Mouse (Mus musculus): ENCODE data around the gene Pknox2. TPM values are rescaled to one million over a fixed set of nuclear protein-coding genes. Genes with fewer than 3 reads are reported as not detected.
A peak's percentile ranks its signal among the peaks of the same experiment; 100 is the strongest.

The Pknox2 gene
- polyA plus RNA-seq, 1 experiment, result 32.2 TPM

- no peak for DNase-seq
- Histone ChIP-seq H3K4me3 (replicated peaks; ENCODE audit: extremely low read depth, low read depth, low read length) (no peak overlapping the region), H3K4me1 (ENCODE audit: control insufficient read depth, insufficient read depth, low read length) (no peaks in the 10 kb centered on the region; the same call in 1 of the 2 replicates)
- no peak for TF ChIP-seq CTCF (IDR thresholded peaks at IDR 0.05; ENCODE audit: insufficient read depth, low read length)
- no peak for TF ChIP-seq POLR2A (IDR thresholded peaks at IDR 0.05; ENCODE audit: borderline replicate concordance, extremely low read depth, low read depth, low read length)
- 72% methylated on average over 7 of the region's 7 CpGs for WGBS
These were observed 31.4 kb downstream of the Pknox2 start for GRCm38 (mm10) chr9:37115820-37116219.

- no peak for TF ChIP-seq POLR2A (IDR thresholded peaks at IDR 0.05; ENCODE audit: borderline replicate concordance, extremely low read depth, low read depth, low read length)
- 0 out of 2 replicates have a peak, but pooled peaks have one; percentile 20 for TF ChIP-seq CTCF (IDR thresholded peaks at IDR 0.05; ENCODE audit: insufficient read depth, low read length)
- WGBS, result 57% methylated on average over 9 of the region's 9 CpGs
- Histone ChIP-seq H3K4me3 (replicated peaks; ENCODE audit: extremely low read depth, low read depth, low read length) (no peak overlapping the region), H3K4me1 (ENCODE audit: control insufficient read depth, insufficient read depth, low read length) (no peaks in the 10 kb centered on the region; the same call in 1 of the 2 replicates)
- no peak for DNase-seq
These were observed 32.6 kb downstream of the Pknox2 start for GRCm38 (mm10) chr9:37114286-37115267.

- 35% methylated on average over 2 of the region's 2 CpGs for WGBS
- TF ChIP-seq POLR2A (IDR thresholded peaks at IDR 0.05; ENCODE audit: borderline replicate concordance, extremely low read depth, low read depth, low read length) (no peak), CTCF (IDR thresholded peaks at IDR 0.05; ENCODE audit: insufficient read depth, low read length) (no peak)
- Histone ChIP-seq H3K4me3 (replicated peaks; ENCODE audit: extremely low read depth, low read depth, low read length) (no peak overlapping the region), H3K4me1 (ENCODE audit: control insufficient read depth, insufficient read depth, low read length) (peaks cover 7% of the 10 kb centered on the region)
- no peak for DNase-seq
These were observed 39.7 kb downstream of the Pknox2 start for GRCm38 (mm10) chr9:37107546-37107945.

GRCm38 (mm10) chr9:37106808-37107207 is 40.4 kb downstream of the Pknox2 start:
- Histone ChIP-seq H3K4me1 (ENCODE audit: control insufficient read depth, insufficient read depth, low read length) (peaks cover 10% of the 10 kb centered on the region), H3K4me3 (replicated peaks; ENCODE audit: extremely low read depth, low read depth, low read length) (no peak overlapping the region)
- DNase-seq, result no peak
- TF ChIP-seq POLR2A (IDR thresholded peaks at IDR 0.05; ENCODE audit: borderline replicate concordance, extremely low read depth, low read depth, low read length), result no peak
- no peak for TF ChIP-seq CTCF (IDR thresholded peaks at IDR 0.05; ENCODE audit: insufficient read depth, low read length)
- 46% methylated on average over 3 of the region's 3 CpGs for WGBS

- Histone ChIP-seq H3K4me3 (replicated peaks; ENCODE audit: extremely low read depth, low read depth, low read length) (no peak overlapping the region), H3K4me1 (ENCODE audit: control insufficient read depth, insufficient read depth, low read length) (peaks cover 24% of the 10 kb centered on the region)
- 81% methylated on average over 3 of the region's 3 CpGs for WGBS
- TF ChIP-seq POLR2A (IDR thresholded peaks at IDR 0.05; ENCODE audit: borderline replicate concordance, extremely low read depth, low read depth, low read length), result no peak
- TF ChIP-seq CTCF (IDR thresholded peaks at IDR 0.05; ENCODE audit: insufficient read depth, low read length), result no peak
- DNase-seq, result no peak
These were observed 43.0 kb downstream of the Pknox2 start for GRCm38 (mm10) chr9:37104249-37104648.

- 69% methylated on average over 5 of the region's 5 CpGs for WGBS
- DNase-seq, result no peak
These were observed 43.4 kb downstream of the Pknox2 start for GRCm38 (mm10) chr9:37103778-37104177.

GRCm38 (mm10) chr9:37101059-37101940 is 45.9 kb downstream of the Pknox2 start:
- no peak overlapping the region for H3K4me3 ChIP-seq (replicated peaks; ENCODE audit: extremely low read depth, low read depth, low read length)
- peaks cover 17% of the 10 kb centered on the region for H3K4me1 ChIP-seq (ENCODE audit: control insufficient read depth, insufficient read depth, low read length)
- no peak for DNase-seq
- TF ChIP-seq POLR2A (IDR thresholded peaks at IDR 0.05; ENCODE audit: borderline replicate concordance, extremely low read depth, low read depth, low read length), result no peak
- no peak for TF ChIP-seq CTCF (IDR thresholded peaks at IDR 0.05; ENCODE audit: insufficient read depth, low read length)
- 45% methylated on average over 11 of the region's 11 CpGs for WGBS

More at GRCm38 (mm10) chr9:37103778-37104177, 43.4 kb downstream of the Pknox2 start:
- Histone ChIP-seq H3K4me3 (replicated peaks; ENCODE audit: extremely low read depth, low read depth, low read length) (no peak overlapping the region), H3K4me1 (ENCODE audit: control insufficient read depth, insufficient read depth, low read length) (peaks cover 24% of the 10 kb centered on the region)
- no peak for TF ChIP-seq CTCF (IDR thresholded peaks at IDR 0.05; ENCODE audit: insufficient read depth, low read length)
- TF ChIP-seq POLR2A (IDR thresholded peaks at IDR 0.05; ENCODE audit: borderline replicate concordance, extremely low read depth, low read depth, low read length), result no peak

GRCm38 (mm10) chr9:37099595-37099994 is 47.6 kb downstream of the Pknox2 start:
- Histone ChIP-seq H3K4me1 (ENCODE audit: control insufficient read depth, insufficient read depth, low read length) (peaks cover 17% of the 10 kb centered on the region), H3K4me3 (replicated peaks; ENCODE audit: extremely low read depth, low read depth, low read length) (no peak overlapping the region)
- WGBS, result 73% methylated on average over 3 of the region's 3 CpGs
- DNase-seq, result no peak
- no peak for TF ChIP-seq CTCF (IDR thresholded peaks at IDR 0.05; ENCODE audit: insufficient read depth, low read length)
- no peak for TF ChIP-seq POLR2A (IDR thresholded peaks at IDR 0.05; ENCODE audit: borderline replicate concordance, extremely low read depth, low read depth, low read length)

GRCm38 (mm10) chr9:37098600-37098999 is 48.6 kb downstream of the Pknox2 start:
- DNase-seq, result no peak
- Histone ChIP-seq H3K4me3 (replicated peaks; ENCODE audit: extremely low read depth, low read depth, low read length) (no peak overlapping the region), H3K4me1 (ENCODE audit: control insufficient read depth, insufficient read depth, low read length) (peaks cover 17% of the 10 kb centered on the region)
- WGBS, result 91% methylated on average over 3 of the region's 3 CpGs
- TF ChIP-seq POLR2A (IDR thresholded peaks at IDR 0.05; ENCODE audit: borderline replicate concordance, extremely low read depth, low read depth, low read length) (no peak), CTCF (IDR thresholded peaks at IDR 0.05; ENCODE audit: insufficient read depth, low read length) (no peak)

Data from lung, adult 2 months (tissue).